Mouse (Mus musculus): Measurements from ENCODE around the gene Tns3.

Gene Tns3

GRCm38 (mm10) chr11:8679221-8679620 lies 14.9 kb upstream of the Tns3 start:
- no peak for DNase-seq

- DNase-seq: no peak
These were observed 14.1 kb upstream of the Tns3 start for GRCm38 (mm10) chr11:8678260-8678995.

- DNase-seq: no peak
These were observed 11.6 kb upstream of the Tns3 start for GRCm38 (mm10) chr11:8675701-8676474.

- no peak for DNase-seq
These were observed 10.3 kb upstream of the Tns3 start for GRCm38 (mm10) chr11:8674549-8675149.

- DNase-seq: no peak
These were observed 7.4 kb upstream of the Tns3 start for GRCm38 (mm10) chr11:8671698-8672097.

GRCm38 (mm10) chr11:8669138-8669537 lies 4.8 kb upstream of the Tns3 start:
- DNase-seq: no peak

GRCm38 (mm10) chr11:8664797-8665196 lies 462 bp upstream of the Tns3 start:
- DNase-seq: no peak

- peak; percentile 89 for DNase-seq
These were observed 617 bp downstream of the Tns3 start for GRCm38 (mm10) chr11:8663444-8664392.

- DNase-seq: peak; percentile 57
These were observed 1.5 kb downstream of the Tns3 start for GRCm38 (mm10) chr11:8662706-8663429.

GRCm38 (mm10) chr11:8660951-8661350 lies 3.4 kb downstream of the Tns3 start:
- no peak for DNase-seq

GRCm38 (mm10) chr11:8659851-8660250 lies 4.5 kb downstream of the Tns3 start:
- DNase-seq: no peak

- DNase-seq: peak; percentile 64
These were observed 5.3 kb downstream of the Tns3 start for GRCm38 (mm10) chr11:8659061-8659460.

- DNase-seq: no peak
These were observed 6.8 kb downstream of the Tns3 start for GRCm38 (mm10) chr11:8657493-8657892.

- DNase-seq: peak; percentile 55
These were observed 7.6 kb downstream of the Tns3 start for GRCm38 (mm10) chr11:8656448-8657393.

GRCm38 (mm10) chr11:8653800-8654295 lies 10.5 kb downstream of the Tns3 start:
- peak; percentile 77 for DNase-seq

- DNase-seq: no peak
These were observed 11.3 kb downstream of the Tns3 start for GRCm38 (mm10) chr11:8652792-8653645.

GRCm38 (mm10) chr11:8652116-8652714 lies 12.1 kb downstream of the Tns3 start:
- no peak for DNase-seq

- DNase-seq: no peak
These were observed 12.8 kb downstream of the Tns3 start for GRCm38 (mm10) chr11:8651448-8652035.

GRCm38 (mm10) chr11:8645609-8646008 lies 18.7 kb downstream of the Tns3 start:
- no peak for DNase-seq

All from kidney, postnatal 14 days (tissue).